Mouse (Mus musculus): ENCODE measurements around the gene Ephb1.

The Ephb1 gene

GRCm38 (mm10) chr9:101911176-101911866 is 443.2 kb downstream of the Ephb1 start:
- no peak for DNase-seq (ENCODE audit: low read depth)

GRCm38 (mm10) chr9:101909491-101909890 is 445.0 kb downstream of the Ephb1 start:
- DNase-seq (ENCODE audit: low read depth): no peak

GRCm38 (mm10) chr9:101908849-101909248 is 445.6 kb downstream of the Ephb1 start:
- DNase-seq (ENCODE audit: low read depth): no peak

- no peak for DNase-seq (ENCODE audit: low read depth)
Measured at GRCm38 (mm10) chr9:101907747-101908255, 446.7 kb downstream of the Ephb1 start.

- DNase-seq (ENCODE audit: low read depth): no peak
Measured at GRCm38 (mm10) chr9:101903406-101903805, 451.1 kb downstream of the Ephb1 start.

GRCm38 (mm10) chr9:101897851-101898250 is 456.6 kb downstream of the Ephb1 start:
- DNase-seq (ENCODE audit: low read depth): no peak

GRCm38 (mm10) chr9:101883295-101883694 is 471.2 kb downstream of the Ephb1 start:
- no peak for DNase-seq (ENCODE audit: low read depth)

GRCm38 (mm10) chr9:101877109-101877987 is 477.1 kb downstream of the Ephb1 start:
- DNase-seq (ENCODE audit: low read depth): no peak

GRCm38 (mm10) chr9:101875306-101875705 is 479.2 kb downstream of the Ephb1 start:
- no peak for DNase-seq (ENCODE audit: low read depth)

All from c-Kit-positive CD71-positive TER-119-negative erythroid progenitor cells, embryonic 14.5 days (primary cell).